Mouse (Mus musculus): ENCODE results near the gene Rgs6.

Gene Rgs6

DNA sequence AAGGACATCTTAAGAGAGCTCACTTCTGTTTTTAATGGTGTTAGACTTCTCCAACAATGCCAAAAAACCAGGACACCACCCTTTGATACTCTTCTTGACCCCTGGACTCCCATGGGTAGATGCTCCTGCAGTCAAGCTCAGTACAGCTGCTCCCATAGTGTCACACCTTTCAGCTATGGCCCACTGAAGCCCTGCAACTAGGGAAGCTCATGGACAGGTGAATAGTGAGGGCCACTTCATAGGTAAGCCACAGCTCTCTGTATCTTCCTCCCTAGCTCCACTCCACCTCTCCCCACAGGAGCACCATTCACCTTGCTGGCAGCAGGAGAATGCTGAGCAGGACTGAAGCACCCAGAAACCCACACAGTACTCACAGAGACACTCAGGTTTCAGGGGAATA is 384.6 kb downstream of the Rgs6 start:
- DNase-seq (ENCODE audit: low spot score in 2 of 2): no peak

DNA sequence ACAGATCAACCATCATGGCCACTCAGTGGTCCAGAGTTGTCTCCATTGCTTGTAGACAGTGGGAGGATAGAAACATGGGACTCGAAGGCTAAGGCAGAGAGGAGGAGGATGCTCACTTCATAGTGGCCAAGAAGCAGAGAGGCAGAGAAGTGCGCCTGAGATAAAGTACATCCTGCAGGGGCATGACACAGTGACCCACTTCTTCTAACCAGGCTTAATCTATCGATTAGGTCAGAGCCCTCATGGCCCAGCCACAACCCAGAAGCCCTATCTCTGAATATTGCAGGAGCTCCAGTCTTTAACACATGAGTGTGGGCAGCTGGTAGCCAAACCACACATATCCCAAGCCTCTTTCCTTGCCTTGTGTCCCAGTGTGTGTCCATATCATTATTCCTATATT is 385.7 kb downstream of the Rgs6 start:
- no peak for DNase-seq (ENCODE audit: low spot score in 2 of 2)

DNA sequence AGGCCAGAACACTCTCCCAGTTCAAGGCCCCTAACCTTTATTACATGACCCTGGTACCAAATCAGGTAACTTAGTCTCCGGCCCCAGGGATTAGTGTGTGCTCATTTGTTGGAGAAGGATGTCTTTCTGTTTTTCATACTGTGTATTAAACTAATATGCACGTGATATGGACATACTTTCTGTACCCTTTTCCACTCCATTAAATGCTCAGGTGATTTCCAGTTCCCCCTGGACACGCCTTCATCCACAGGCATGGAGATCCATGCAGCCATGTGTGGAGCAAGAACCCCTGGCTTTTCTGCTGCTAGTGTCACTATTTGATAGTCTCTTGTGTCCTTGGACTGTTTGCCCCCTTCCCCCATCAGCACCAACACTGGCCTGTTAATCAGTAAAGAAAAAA is 390.2 kb downstream of the Rgs6 start:
- no peak for DNase-seq (ENCODE audit: low spot score in 2 of 2)

DNA sequence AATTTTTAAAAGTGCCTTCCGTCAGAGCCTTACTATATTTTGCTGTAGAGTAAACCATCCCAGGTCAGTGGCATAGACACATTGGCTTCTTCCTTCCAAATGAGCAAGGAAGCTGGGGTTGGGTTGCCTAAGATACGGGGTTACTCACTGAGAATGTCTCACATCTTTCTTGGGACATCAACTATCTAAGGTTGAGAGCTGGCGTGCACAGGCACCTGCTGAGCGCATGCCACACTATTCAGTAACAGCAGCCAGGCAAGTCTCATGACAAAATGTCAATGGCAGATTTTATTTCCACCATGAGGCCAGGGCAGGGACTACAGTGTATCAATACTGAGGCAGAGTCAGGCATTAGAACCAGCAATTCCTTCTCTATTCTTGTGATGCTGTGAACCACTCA is 394.6 kb downstream of the Rgs6 start:
- DNase-seq (ENCODE audit: low spot score in 2 of 2): no peak

DNA sequence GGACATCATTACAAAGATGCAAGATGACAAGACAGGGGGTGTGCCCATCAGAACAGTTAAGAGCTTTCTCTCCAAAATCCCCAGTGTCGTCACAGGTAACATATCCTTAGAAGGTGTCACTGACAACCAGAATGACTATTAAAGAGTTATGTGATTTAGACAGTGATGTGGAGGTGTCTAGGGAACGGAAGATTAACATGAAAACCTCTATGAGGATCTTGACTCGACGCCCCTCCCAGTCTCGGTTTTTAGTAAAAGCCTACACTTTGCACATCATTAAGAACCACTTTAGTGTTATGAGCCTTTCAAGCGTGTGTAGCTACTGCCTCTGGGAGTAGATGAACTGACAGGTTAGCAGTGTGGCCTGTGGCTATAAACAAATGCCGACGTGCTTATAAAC is 397.2 kb downstream of the Rgs6 start:
- no peak for DNase-seq (ENCODE audit: low spot score in 2 of 2)

DNA sequence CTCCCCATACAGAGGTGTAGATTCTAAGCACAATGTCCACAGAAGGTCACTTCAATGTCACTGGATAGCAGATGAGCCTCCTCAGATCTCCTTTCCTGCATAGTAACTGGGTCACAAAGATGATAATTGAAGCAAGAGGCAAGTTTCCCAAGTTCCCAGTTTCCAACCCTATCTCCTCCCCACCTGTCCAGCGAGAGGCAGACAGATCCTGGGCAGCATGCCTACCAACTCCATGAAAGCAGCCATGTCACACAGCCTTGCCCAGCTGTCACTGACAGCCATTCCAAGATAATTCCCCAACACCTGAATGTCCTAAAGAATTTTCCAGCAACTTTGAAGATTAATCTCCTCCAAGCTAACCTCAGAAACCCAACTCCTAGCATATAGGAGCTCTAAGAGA is 399.6 kb downstream of the Rgs6 start:
- no peak for DNase-seq (ENCODE audit: low spot score in 2 of 2)

DNA sequence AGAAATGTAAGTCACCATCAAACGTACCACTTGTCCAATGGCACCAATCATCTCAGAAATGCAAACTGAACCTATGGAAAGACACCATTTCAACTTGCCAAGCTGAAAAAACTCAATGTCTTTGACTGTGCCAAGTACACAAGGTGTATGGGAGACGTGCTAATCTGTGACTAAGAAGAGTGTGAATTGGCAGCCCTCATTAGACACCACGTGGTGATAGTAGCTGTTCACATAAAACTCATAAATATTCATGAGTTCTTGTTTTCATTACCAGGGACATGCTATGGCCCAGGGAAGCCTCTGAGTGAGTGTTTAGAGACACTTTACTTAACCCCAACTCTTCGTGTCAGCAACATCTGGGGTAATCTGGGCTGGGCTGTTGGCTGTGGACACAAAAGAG is 405.8 kb downstream of the Rgs6 start:
- DNase-seq (ENCODE audit: low spot score in 2 of 2): no peak

DNA sequence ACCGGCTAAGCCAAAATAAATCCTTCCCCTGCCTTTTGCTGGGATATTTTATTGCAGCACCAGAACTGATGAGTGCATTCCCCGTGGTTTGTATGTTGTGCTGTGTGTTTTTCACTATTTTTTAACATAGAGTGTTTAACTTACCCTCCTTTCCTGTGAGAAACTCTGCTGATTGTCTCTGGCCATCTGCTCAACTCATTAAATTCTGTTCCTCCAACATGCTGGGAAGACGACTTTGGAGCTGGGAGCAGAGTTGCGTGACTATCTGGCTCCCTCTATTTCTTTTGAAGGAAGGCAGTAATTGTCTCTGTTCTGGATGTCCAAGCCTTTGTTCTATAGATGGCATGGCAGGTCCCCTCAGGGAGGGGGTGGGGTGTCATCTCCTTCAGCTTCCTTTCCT is 408.7 kb downstream of the Rgs6 start:
- peak in 1 of 2 experiments; percentile 53 for DNase-seq (ENCODE audit: low spot score in 2 of 2)

DNA sequence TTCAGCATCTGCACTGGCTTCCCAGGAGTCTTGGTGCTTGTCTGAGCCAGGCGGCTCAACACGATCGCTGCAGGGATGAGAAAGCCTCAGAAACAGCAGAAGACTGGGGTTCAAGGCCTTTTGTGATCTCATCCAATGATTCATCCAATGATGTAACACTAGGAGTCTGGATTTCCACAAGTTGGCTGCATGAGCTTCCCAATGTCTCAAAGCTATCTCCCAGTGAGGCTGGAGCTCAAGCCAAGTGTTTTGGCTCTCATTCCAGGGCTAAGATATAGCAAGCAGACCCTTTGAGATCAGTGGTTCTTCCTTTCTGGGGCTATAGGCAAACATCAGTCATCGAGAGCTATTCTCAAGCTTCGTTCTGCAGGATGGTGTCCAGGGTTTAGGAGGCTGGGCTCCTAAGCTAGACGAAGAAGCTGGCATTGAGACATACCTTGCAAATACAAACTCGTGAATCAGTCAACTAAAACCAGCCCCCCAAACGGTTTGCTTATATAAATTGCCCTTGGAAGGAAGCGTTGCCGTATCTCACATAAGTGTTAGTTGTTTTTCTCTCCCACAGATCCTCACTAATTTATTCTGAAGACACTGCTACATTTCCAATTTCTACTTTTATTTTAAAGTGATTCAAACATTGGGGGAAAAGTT is 410.7 kb downstream of the Rgs6 start:
- peak in 1 of 2 experiments; percentile 38 for DNase-seq (ENCODE audit: low spot score in 2 of 2)

DNA sequence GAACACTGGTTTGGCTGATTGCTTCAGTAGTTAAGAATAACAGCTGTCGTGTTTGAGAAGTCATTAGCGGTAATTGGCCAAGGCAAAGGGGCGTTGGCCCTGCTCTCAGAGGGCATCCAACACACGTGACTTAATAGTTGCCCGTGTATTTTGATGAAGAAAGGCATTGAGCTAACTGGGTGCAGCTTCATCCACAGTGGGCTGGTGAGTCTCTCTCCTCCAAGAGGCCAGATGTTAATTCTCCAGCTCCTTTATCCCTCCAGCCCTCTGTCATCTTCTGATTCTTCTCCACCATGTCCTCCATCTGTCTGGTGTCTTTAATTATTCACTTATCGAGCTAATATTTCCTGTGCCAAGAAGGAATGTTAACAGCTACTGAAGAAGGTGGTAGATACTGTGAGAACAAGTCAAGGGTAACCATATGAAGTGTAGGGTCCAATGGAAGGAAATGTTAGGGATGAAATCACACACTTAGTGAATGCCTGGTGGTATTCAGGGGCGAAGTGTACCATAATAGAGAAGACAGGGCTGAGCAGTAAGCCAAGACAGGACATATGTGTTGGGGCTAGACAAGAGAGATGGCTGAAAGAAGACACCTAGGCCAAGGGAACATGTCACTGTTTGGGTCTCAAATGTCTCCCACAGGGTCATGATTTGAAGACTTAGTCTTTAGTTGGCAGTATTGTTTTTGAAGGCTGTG is 411.4 kb downstream of the Rgs6 start:
- no peak for DNase-seq (ENCODE audit: low spot score in 2 of 2)

DNA sequence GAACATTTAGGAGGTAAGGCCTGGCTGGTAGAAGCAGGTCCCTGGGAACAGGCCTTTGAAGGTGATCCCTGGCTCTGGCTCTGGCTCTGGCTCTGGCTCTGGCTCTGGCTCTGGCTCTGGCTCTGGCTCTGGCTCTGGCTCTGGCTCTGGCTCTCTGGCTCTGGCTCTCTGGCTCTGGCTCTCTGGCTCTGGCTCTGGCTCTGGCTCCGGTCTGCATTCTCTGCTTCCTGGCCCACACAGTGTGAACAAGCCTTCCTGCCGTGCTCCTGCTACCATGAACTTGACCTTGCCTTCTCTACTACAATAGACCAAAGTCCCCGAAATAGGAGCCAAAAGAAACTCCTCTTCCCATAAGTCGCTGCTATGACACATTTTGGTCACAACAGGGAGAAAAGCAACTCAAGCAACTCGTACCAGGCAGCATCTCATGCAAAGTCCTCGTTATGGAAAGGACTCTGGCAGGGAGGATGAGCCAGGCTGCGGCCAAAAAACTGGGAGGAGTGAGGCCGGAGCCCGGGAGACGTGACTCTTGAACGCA is 412.0 kb downstream of the Rgs6 start:
- peak in 1 of 2 experiments; percentile 39 for DNase-seq (ENCODE audit: low spot score in 2 of 2)

DNA sequence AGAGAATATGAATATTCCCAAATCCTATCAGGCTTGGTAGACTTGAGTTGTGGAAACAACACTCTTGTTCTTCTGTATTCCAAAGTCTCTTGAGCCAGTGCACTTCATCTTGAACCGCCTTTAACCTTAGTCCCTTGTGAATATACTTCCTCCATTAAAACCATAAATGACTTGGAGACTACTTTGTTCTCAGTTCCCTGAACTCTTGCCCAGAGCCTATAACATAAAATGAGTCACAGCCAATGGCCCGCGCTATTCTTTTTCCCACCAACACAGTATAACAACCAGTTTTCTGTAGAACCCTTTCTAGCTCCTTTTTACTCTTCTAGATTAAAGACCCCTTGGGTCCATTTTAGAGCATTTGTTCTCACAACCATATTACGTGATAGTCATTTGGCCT is 412.9 kb downstream of the Rgs6 start:
- DNase-seq (ENCODE audit: low spot score in 2 of 2): no peak

DNA sequence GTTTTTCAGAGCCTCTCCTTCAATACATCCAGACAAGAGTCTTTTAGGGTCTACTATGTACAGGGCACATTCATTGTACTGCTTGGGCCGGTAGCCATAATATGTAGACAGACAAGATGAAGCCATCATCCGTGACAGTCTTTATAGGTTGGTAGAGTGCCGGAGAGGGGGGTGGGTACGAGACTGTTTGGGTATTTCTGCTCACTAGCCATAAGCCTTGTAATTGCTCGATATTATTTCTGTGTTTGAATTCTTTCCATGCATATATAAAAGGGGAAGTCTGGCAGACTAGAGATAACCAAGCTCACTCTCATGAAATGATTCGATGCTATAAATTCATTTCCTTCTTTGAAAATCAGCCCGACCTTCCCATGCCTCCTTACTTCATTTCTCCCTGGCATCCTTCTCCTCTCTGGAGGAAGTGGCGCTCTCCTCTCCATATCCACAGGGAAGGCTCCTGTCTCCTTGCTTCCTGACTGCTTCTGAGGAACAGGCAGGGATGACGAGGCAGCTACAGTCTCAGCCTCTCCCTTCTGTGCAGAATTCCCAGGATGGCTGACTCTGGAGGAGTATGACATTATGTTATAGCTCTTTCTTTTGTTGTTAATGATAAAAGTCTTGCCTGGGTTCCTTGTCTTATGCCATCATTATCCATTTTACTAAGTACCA is 416.1 kb downstream of the Rgs6 start:
- peak; percentile 46 to 56 for DNase-seq (ENCODE audit: low spot score in 2 of 2)

DNA sequence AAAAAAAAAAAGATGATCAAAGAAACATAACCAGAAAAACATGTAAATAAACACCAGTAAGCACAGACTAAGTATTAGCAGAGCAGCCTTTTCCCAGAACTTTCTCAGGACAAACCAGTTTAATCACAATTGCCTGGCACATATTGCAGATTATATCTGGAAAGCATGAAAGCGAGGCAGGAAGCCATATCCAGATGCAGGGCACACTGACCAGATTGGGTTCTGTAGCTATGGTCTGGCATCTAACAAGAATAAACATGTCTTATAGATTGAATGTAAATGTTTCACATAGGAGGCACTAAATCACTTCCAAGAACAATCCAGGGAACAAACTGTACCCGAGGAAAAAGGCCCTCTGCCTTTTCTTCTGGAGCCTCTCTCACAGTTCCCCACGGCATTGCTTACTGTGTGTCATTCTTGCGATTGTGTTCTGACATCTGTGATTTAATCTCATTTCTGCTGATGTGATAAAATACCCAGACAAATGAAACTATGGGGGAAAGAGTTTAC is 423.0 kb downstream of the Rgs6 start:
- DNase-seq (ENCODE audit: low spot score in 2 of 2): no peak

DNA sequence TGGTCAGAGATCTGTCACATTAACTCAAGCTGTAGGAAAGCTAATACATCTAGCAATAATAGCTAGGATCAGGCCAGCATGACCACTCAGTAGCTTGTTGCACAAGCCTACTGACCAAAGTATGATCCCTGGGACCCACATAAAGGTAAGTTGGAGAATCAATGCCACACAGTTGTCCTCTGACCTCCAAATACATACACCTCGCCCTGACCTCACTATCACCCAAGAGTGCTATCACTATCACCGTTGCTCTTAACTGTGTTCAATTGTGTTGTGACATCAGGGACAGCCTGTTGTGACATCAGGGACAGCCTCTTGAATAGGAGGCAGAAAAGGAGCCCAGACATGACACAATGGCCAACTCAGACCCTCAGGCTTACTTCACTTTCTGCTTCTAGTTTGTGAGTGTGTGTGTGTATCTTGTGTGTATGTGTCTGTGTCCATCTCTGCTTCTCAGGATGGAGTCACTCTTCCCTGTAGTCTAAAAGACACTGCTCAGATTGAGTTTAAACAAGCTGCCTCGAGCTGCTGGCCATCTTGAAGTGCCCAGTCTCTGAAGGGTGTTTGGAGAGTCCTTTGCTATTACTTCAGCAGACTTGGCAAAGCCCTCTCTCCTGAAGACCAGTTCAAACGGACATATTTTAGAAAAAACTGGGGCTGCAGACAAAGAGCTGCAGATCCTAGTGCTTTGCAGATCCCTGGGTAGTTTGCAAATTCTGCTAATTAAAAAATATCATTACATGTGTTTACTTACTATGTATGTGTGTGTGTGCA is 426.0 kb downstream of the Rgs6 start:
- no peak for DNase-seq (ENCODE audit: low spot score in 2 of 2)

DNA sequence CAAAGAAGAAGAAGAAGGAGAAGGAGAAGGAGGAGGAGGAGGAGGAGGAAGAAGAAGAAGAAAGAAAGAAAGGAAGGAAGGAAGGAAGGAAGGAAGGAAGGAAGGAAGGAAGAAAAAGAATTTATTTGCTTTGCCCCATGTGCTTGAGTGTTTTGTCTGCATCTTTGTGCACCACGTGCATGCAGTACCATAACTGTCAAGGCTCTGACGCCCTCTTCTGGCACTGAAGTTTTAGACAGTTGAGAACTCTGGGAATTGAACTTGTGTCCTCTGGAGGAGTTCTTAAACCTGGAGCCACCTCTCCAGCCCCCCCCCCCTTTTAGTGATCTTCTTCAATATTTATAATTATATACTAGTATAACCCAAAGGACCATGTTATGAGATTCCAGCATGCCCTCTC is 426.8 kb downstream of the Rgs6 start:
- no peak for DNase-seq (ENCODE audit: low spot score in 2 of 2)

DNA sequence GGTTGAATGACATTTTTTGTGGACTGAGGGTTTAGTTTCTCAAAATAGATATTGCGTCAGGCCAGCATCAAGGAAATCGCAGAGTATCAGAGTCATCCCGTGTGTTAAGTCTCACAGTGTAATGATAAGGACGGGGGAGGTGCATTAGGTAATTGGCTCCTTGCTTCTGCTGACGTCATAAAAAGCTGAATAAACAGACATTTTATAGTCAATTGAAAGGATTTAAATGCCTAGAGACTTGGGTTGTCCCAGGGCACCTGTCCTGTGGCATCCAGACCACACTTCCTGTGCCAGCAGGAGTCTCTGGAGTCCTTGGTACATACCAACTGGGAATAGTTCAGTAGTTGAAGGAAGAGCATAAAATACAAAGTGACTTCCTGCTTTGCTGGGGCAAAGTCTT is 427.3 kb downstream of the Rgs6 start:
- no peak for DNase-seq (ENCODE audit: low spot score in 2 of 2)

DNA sequence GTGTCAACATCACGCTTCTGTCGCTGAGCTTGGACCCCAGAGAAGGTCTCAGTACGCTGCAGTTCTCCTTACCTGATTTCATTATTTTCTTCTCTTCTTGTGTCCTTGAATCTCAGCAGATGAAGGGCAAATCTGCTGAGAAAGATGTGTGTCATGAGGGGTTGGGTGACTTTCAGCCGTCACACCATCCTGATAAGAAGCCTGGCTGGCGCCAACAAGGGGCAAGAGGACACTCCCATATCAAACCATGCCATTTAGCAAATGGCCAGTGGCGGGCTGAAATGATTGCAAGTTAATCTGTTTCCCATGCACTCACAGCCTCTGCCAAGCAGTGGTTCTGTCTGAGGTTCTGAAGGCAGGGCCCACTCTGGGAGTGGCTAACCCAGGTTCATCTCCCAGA is 428.4 kb downstream of the Rgs6 start:
- no peak for DNase-seq (ENCODE audit: low spot score in 2 of 2)

DNA sequence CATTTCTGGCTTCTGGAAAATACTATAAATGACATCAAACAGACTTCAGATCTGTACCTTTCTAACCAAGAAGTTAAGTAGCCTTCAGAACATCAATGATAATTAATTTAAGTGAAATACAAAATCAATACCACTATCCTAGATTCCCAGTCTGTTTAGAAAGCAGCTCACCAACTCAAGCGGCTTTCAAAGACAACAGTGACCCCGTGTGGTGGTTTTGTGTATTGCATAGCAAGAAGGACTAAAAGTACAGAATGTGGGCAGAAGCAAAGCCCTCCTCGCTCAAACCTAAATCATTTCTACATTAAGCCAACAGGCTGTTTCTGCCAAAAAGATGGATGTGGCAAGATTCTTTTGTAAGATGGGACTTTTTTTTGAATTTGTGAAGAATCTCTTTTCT is 429.9 kb downstream of the Rgs6 start:
- DNase-seq (ENCODE audit: low spot score in 2 of 2): peak; percentile 90 to 94

DNA sequence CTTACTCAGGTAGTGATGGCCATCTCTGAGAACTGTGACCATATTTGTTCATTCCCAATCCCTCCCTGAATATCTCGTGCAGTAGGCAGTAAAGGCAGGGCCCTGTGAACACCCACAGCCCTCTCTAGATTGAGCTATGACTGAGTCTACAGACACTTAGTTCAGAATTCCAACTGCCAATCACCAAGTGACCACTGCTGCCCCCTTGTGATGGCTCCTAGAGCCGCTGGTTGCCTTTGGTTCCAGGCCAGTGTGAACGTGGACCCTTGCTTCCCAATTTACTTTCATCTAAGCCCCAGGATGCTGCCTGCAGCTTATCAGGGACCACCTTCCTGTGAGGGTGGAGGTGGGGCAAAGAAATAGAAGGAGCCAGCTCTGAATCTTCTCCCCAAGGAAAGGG is 438.9 kb downstream of the Rgs6 start:
- DNase-seq (ENCODE audit: low spot score in 2 of 2): no peak

DNA sequence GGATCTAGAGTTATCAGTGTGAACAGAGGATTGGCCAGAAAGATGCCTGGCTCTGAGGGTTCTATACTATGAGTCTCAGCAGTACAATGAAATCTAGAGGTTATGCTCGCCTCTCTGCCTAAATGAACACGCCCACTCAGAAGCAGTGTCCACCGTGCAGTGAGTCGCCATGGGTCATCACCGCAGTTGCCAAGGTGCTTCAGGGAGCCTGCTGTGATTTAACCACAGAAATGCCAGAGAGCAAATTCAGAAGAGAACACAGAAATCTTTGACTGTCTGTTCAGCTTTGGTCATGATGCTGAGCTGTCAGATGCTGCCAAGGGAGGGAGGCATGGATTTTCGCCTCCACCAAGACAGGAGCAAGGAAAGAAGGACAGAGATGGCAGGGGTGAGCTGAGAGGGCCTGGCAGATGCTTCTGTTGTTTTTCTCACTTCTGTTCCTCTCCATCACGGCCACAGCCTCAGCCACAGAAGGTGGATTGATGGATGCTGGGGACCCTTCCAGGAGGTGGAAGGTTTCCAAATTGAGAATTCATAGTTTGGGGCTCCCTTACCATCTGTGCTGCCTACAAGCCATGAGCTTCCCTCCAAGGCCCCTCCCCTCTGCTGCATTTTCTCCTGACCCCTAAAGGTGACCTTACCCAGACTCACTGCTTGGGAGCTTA is 445.2 kb downstream of the Rgs6 start:
- no peak for DNase-seq (ENCODE audit: low spot score in 2 of 2)

Measured in right cerebral cortex, postnatal 10 days (tissue).